Mouse (Mus musculus): ENCODE measurements at regions not wholly inside any gene's neighbourhood (a gene's known extent, or its start where the extent isn't known, plus 50 kb on each side); places are given as distances from the start of the nearest gene placed in this dataset.
"Not testable (repeated sequence)": the region's sequence is repeated elsewhere in the genome, so short reads cannot be mapped to it uniquely, and the experiment has no call there.

GRCm38 (mm10) chr17:16951092-16952016, 112.6 kb upstream of the Zfp960 start:
- DNase-seq, result peak; percentile 88

GRCm38 (mm10) chr17:16952146-16952545, 111.8 kb upstream of the Zfp960 start:
- DNase-seq, result not testable (repeated sequence)

- DNase-seq, result not testable (repeated sequence)
These were observed 66.7 kb upstream of the Zfp960 start for GRCm38 (mm10) chr17:16997241-16997640.

GRCm38 (mm10) chr17:17004632-17005265, 59.2 kb upstream of the Zfp960 start:
- peak; percentile 78 for DNase-seq

GRCm38 (mm10) chr17:17005267-17005666, 58.6 kb upstream of the Zfp960 start:
- DNase-seq, result not testable (repeated sequence)

Data from right cerebral cortex, postnatal 25 days (tissue).